Mouse (Mus musculus) embryonic facial prominence, embryonic 11.5 days (tissue): Measurements from ENCODE around the gene Zfp956. TPM values are rescaled to one million over a fixed set of nuclear protein-coding genes. Genes with fewer than 3 reads are reported as not detected.

Experiments used
- ATAC-seq: fragments of 200-750 bp; cut with Nextera tagmentation; replicated peaks from 2 replicates; pipeline ENCODE4 v1.8.0; 2017; ENCODE audit warnings: low read depth; ENCODE audit not compliant: insufficient number of reproducible peaks, low FRiP score, low TSS enrichment
- DNase-seq: peaks from one replicate; pipeline ENCODE4 v3.0.0-alpha.2; 2015; ENCODE audit warnings: low spot score
- H3K27ac ChIP-seq: fragments of 300-500 bp; sonication (generic); replicated peaks from 2 replicates; pipeline ENCODE4 v1.5.1; 2014; ENCODE audit warnings: mild to moderate bottlenecking, low read depth, low read length, control low read depth
- H3K27me3 ChIP-seq: fragments of 300-500 bp; sonication (generic); 2 replicates; pipeline ENCODE4 v1.6.1; 2014; ENCODE audit warnings: mild to moderate bottlenecking, low read length, moderate library complexity, mixed read lengths; ENCODE audit not compliant: control insufficient read depth, insufficient read depth
- H3K36me3 ChIP-seq: fragments of 300-500 bp; sonication (generic); replicated peaks from 2 replicates; pipeline ENCODE4 v1.6.1; 2014; ENCODE audit warnings: low read depth, mild to moderate bottlenecking, low read length, moderate library complexity, mixed read lengths; ENCODE audit not compliant: control insufficient read depth, insufficient read depth
- H3K4me1 ChIP-seq: fragments of 300-500 bp; sonication (generic); 2 replicates; pipeline ENCODE4 v1.6.1; 2014; ENCODE audit warnings: low read length, mixed read lengths; ENCODE audit not compliant: control insufficient read depth, insufficient read depth
- H3K4me2 ChIP-seq: fragments of 300-500 bp; sonication (generic); 2 replicates; pipeline ENCODE4 v1.6.1; 2014; ENCODE audit warnings: low read depth, mild to moderate bottlenecking, control low read depth, low read length, moderate library complexity
- H3K4me3 ChIP-seq: fragments of 300-500 bp; sonication (generic); 2 replicates; pipeline ENCODE4 v1.5.1; 2014; ENCODE audit warnings: low read depth, low read length, control low read depth
- H3K9ac ChIP-seq: fragments of 300-500 bp; sonication (generic); replicated peaks from 2 replicates; pipeline ENCODE4 v1.6.1; 2014; ENCODE audit warnings: mild to moderate bottlenecking, control low read depth, low read length
- H3K9me3 ChIP-seq: fragments of 300-500 bp; sonication (generic); replicated peaks from 2 replicates; pipeline ENCODE4 v1.6.1; 2016; ENCODE audit warnings: mild to moderate bottlenecking, low read length, inconsistent platforms, mixed read lengths; ENCODE audit not compliant: control insufficient read depth
- WGBS: fragments of 180-500 bp; shearing (Covaris S2); extraction: QIAGEN DNeasy Blood & Tissue Kit; methylation state at CpG from one replicate; pipeline ENCODE4 v1.1.7; 2014; 5-methylcytosine and 5-hydroxymethylcytosine counted together
- polyA plus RNA-seq: library from polyadenylated mRNA; unstranded; fragments of >200 nt; fragmentation: Nextera tagmentation; extraction: Ambion mirVana; gene quantifications from 2 replicates; pipeline ENCODE4 v1.2.1, GENCODE M21; 2014

Gene Zfp956
- polyA plus RNA-seq, 1 experiment from 2014 or later = 7.2 TPM

- Histone ChIP-seq H3K4me1 (no peaks in the 10 kb centered on the region), H3K9me3 (no peaks in the 10 kb centered on the region), H3K27ac (no peak overlapping the region), H3K9ac (no peak overlapping the region), H3K4me2 (no peak overlapping the region), H3K36me3 (no peaks in the 10 kb centered on the region), H3K27me3 (no peaks in the 10 kb centered on the region), H3K4me3 (no peak overlapping the region)
- no peak for DNase-seq
- 77% methylated on average over 5 of the region's 5 CpGs for WGBS
- ATAC-seq = no peak
Observed at GRCm38 (mm10) chr6:47917051-47917450, 36.1 kb upstream of the Zfp956 start.

DNA sequence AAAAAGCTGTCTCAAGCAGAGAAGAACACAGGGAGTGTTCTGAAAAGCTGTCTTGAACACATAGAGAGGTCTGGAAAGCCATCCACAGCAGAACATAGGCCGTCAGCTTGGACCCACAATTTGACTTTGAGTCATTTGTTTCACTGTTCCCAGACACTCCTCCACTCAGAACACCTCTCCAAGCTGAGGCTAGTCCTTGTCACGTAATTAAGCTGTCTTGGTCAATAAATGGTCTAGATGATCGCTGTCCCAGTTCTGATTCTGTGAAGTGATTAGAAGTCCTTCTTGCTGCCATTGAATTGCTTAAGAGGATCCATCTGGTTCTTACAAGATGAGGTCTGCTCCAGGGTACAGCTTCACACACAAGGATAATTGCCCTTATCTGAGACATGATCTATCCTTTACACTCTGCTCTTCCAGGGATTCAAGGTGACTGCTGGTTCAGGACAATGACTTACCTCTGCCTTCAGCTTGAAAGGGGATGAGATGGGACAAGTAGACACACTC, 34.4 kb upstream of the Zfp956 start:
- Histone ChIP-seq H3K36me3 (no peaks in the 10 kb centered on the region), H3K27ac (no peak overlapping the region), H3K9me3 (no peaks in the 10 kb centered on the region), H3K27me3 (no peaks in the 10 kb centered on the region), H3K4me3 (no peak overlapping the region), H3K4me1 (no peaks in the 10 kb centered on the region), H3K9ac (no peak overlapping the region), H3K4me2 (no peak overlapping the region)
- ATAC-seq (no peak), DNase-seq (no peak)
- WGBS = 69% methylated on average over 3 of the region's 3 CpGs

- H3K4me3 ChIP-seq = peak overlapping the region; percentile 81
- no peaks in the 10 kb centered on the region for H3K4me1 ChIP-seq
- DNase-seq = no peak
- peak overlapping the region; percentile 43 for H3K4me2 ChIP-seq
- no peak overlapping the region for H3K27ac ChIP-seq
- H3K9ac ChIP-seq = peak overlapping the region; percentile 87
- no peaks in the 10 kb centered on the region for H3K9me3 ChIP-seq
- no peaks in the 10 kb centered on the region for H3K36me3 ChIP-seq
- H3K27me3 ChIP-seq = no peaks in the 10 kb centered on the region
- WGBS = 29% methylated on average over 11 of the region's 11 CpGs
- no peak for ATAC-seq
Observed at GRCm38 (mm10) chr6:47919646-47920446, 33.3 kb upstream of the Zfp956 start.

DNA sequence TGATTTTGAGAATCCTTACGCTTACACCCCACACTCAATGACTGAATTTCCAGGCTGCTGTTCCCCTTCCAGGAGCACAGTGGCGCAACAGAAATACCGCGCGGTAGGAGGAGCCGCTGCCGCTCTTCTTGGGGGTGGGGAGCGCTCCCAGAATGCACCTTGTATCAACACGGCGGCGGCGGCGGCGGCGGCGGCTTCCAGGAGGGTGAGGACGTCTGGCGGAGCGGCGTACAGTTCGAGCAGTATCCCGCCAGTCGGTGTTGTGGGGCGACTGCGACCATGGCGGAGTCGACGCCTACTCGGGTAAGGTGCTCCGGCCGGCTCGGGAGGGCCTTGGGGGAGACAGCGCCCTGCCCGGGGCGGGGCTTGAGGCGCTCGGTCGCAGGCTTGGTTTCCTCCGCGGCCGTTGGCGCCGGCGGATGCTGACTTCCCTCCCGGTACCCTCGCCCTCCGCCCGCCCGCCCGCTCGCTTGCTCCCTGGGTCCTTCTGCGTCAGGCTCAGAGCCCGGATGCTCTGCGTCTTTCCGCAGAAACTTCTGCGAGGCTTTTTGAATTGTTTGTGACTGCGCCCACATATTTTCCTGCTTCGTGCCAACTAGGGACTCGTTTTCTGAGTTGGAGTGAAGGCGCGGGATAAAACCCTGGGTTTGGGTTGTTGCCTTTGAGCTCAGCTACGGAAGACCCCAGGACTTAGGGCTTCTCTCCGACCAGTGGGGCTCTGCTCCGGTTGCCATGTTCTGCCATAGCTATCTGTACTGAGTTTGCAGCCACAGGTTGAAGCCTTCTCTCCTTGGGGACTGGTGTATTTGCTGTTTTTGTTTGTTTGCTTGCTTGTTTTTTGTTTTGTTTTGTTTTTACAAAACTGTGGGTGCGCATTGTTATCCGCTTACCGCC, 32.5 kb upstream of the Zfp956 start, which contains the start of gene Zfp212:
TSS of gene Zfp212 (plus strand) at position 30 of the 894 bp plus-strand sequence.
- Histone ChIP-seq H3K9me3 (no peaks in the 10 kb centered on the region), H3K27me3 (no peaks in the 10 kb centered on the region), H3K4me2 (peak within 1 kb of the TSS; percentile 43), H3K4me3 (peak within 1 kb of the TSS; percentile 81), H3K4me1 (no peaks in the 10 kb centered on the region), H3K9ac (peak within 1 kb of the TSS; percentile 87), H3K27ac (peak within 1 kb of the TSS; percentile 90), H3K36me3 (no peaks in the 10 kb centered on the region)
- under 1% methylated on average over 66 of the region's 67 CpGs for WGBS
- ATAC-seq (peak; percentile 90), DNase-seq (peak; percentile 94)

DNA sequence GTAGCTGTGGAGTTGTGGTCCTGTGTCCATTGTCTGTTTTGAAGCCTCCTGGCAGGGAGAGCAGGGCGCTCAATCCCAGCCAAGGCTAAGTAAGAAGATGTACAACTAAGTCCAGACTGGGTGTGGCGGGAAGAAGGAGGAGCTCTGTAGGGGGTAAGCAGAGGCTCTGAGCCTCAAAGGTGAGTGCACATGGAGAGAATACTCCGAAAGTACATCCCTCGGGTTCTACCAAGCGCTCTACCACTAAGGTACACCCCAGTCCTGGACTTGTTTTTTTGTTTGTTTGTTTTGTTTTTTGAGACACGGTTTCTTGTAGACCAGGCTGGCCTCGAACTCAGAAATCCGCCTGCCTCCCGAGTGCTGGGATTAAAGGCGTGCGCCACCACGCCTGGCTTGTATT, 10.7 kb upstream of the Zfp956 start:
- H3K27me3 ChIP-seq = no peaks in the 10 kb centered on the region
- peak; percentile 20 for ATAC-seq
- no peaks in the 10 kb centered on the region for H3K4me1 ChIP-seq
- no peak overlapping the region; the same call in 1 of the 2 replicates for H3K9ac ChIP-seq
- H3K4me3 ChIP-seq = peak overlapping the region; percentile 45; the same call in 1 of the 2 replicates
- no peaks in the 10 kb centered on the region for H3K36me3 ChIP-seq
- peak overlapping the region; percentile 90 for H3K4me2 ChIP-seq
- H3K9me3 ChIP-seq = no peaks in the 10 kb centered on the region
- no peak for DNase-seq
- no peak overlapping the region for H3K27ac ChIP-seq
- 49% methylated on average over 12 of the region's 12 CpGs for WGBS

DNA sequence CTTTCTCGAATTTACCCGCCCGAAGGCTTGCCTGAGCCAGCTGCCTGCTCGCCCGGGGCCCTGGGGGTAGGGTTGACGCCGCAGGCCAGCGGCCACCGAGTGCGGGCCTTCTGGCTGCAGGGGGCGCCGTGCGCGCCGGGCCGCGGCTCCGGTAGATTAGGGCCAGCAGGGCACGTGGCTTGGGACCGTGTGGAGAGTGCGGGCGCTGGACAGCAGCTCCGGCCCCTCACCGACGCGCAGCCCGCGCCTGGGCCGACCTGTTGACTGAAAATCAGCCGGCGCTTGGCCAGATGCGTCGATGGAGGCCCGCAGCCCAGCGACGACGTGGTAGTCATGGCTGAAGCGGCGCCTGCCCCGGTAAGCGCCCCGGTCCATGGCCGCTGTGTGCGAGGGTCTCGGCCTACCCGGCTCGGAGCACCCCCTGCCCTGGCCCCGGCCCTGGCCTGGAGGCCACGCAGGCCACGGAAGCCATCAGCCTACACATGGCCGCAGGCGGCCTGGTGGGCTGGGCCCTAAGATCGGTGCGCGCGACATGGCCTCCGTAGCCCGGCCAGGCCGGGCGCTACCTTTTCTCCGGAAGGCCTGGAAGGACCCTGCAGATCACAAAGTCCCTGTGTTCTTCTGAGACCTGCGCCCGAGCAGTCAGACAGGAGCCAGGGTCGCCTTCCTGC, 10.0 kb upstream of the Zfp956 start:
- Histone ChIP-seq H3K27ac (no peak overlapping the region), H3K4me3 (peak overlapping the region; percentile 45), H3K27me3 (no peaks in the 10 kb centered on the region), H3K9me3 (no peaks in the 10 kb centered on the region), H3K36me3 (no peaks in the 10 kb centered on the region), H3K9ac (peak overlapping the region; percentile 93), H3K4me1 (no peaks in the 10 kb centered on the region), H3K4me2 (peak overlapping the region; percentile 90)
- peak; percentile 75 for DNase-seq
- peak; percentile 83 for ATAC-seq
- WGBS = 9% methylated on average over 64 of the region's 64 CpGs

DNA sequence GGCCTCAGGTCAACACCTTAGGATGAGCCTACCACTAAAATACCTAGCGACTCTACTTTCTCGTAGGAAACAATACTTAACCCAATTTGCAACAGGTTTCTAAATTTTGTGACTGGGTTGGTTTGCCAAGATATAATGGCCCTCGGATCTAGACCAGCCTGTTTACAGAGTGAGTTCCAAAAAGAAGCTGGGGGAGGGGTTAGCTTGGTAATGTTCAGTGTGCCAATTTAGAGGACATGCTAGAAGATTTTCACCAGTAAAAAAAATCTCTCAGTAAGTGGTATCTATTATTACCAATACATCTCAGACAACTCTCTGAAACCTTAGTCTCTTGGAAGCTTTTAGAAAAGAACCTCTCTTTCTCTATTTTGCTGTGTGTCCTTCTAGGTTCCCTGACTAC, 9.5 kb upstream of the Zfp956 start:
- Histone ChIP-seq H3K4me3 (peak overlapping the region; percentile 45), H3K27me3 (no peaks in the 10 kb centered on the region), H3K9ac (peak overlapping the region; percentile 93), H3K4me2 (peak overlapping the region; percentile 90), H3K4me1 (no peaks in the 10 kb centered on the region), H3K36me3 (no peaks in the 10 kb centered on the region), H3K27ac (no peak overlapping the region), H3K9me3 (no peaks in the 10 kb centered on the region)
- DNase-seq (peak; percentile 24), ATAC-seq (no peak)
- 87% methylated on average over 3 of the region's 3 CpGs for WGBS
